Mouse (Mus musculus) hindbrain, embryonic 14.5 days (tissue): Measurements from ENCODE around the gene Sacs. TPM values are rescaled to one million over a fixed set of nuclear protein-coding genes. Genes with fewer than 3 reads are reported as not detected.
"Not testable (repeated sequence)": the region's sequence is repeated elsewhere in the genome, so short reads cannot be mapped to it uniquely, and the experiment has no call there.

ENCODE experiments used
- ATAC-seq: fragments of 200-750 bp; cut with Nextera tagmentation; 2 replicates; pipeline ENCODE4 v1.8.0; 2017; ENCODE audit warnings: moderate number of reproducible peaks, mild to moderate bottlenecking, moderate TSS enrichment, moderate library complexity; ENCODE audit not compliant: low FRiP score
- DNase-seq: peaks from one replicate; pipeline ENCODE4 v3.0.0-alpha.2; 2015; ENCODE audit warnings: low spot score
- H3K27ac ChIP-seq: fragments of 300-500 bp; sonication (generic); 2 replicates; pipeline ENCODE4 v1.5.1; 2014; ENCODE audit warnings: mild to moderate bottlenecking, moderate library complexity
- H3K27me3 ChIP-seq: fragments of 300-500 bp; sonication (generic); 2 replicates; pipeline ENCODE4 v1.6.1; 2014; ENCODE audit warnings: mild to moderate bottlenecking, low read length, mixed read lengths; ENCODE audit not compliant: control insufficient read depth, insufficient read depth
- H3K36me3 ChIP-seq: fragments of 300-500 bp; sonication (generic); replicated peaks from 2 replicates; pipeline ENCODE4 v1.6.1; 2014; ENCODE audit not compliant: control insufficient read depth, insufficient read depth
- H3K4me1 ChIP-seq: fragments of 300-500 bp; sonication (generic); replicated peaks from 2 replicates; pipeline ENCODE4 v1.6.1; 2014; ENCODE audit warnings: antibody characterized with exemption, low read length, mixed read lengths; ENCODE audit not compliant: control insufficient read depth, insufficient read depth
- H3K4me2 ChIP-seq: fragments of 300-500 bp; sonication (generic); replicated peaks from 2 replicates; pipeline ENCODE4 v1.6.1; 2014; ENCODE audit warnings: mild to moderate bottlenecking, moderate library complexity
- H3K4me3 ChIP-seq: fragments of 300-500 bp; sonication (generic); replicated peaks from 2 replicates; pipeline ENCODE4 v1.5.1; 2014; ENCODE audit warnings: mild to moderate bottlenecking, low read length
- H3K9ac ChIP-seq: fragments of 300-500 bp; sonication (generic); 2 replicates; pipeline ENCODE4 v1.6.1; 2014
- H3K9me3 ChIP-seq: fragments of 300-500 bp; sonication (generic); 2 replicates; pipeline ENCODE4 v1.6.1; 2016; ENCODE audit warnings: low read length; ENCODE audit not compliant: control insufficient read depth
- WGBS: fragments of 180-500 bp; shearing (Covaris S2); extraction: QIAGEN DNeasy Blood & Tissue Kit; methylation state at CpG from one replicate; pipeline ENCODE4 v1.1.7; 2014; 5-methylcytosine and 5-hydroxymethylcytosine counted together
- polyA plus RNA-seq: library from polyadenylated mRNA; unstranded; fragments of >200 nt; fragmentation: Nextera tagmentation; extraction: Ambion mirVana; gene quantifications from 2 replicates; pipeline ENCODE4 v1.2.1, GENCODE M21; 2014

The Sacs gene
- polyA plus RNA-seq, 1 experiment from 2014 or later, result 12.6 TPM

- H3K4me3 ChIP-seq, H3K27me3 ChIP-seq, H3K36me3 ChIP-seq, H3K27ac ChIP-seq, DNase-seq, H3K4me1 ChIP-seq, H3K4me2 ChIP-seq, ATAC-seq, H3K9me3 ChIP-seq, H3K9ac ChIP-seq: not testable (repeated sequence)
- WGBS, result 94% methylated on average over 12 of the region's 13 CpGs
These were observed 12.2 kb downstream of the Sacs start for GRCm38 (mm10) chr14:61150416-61150815.

- ATAC-seq, result no peak; the same call in 1 of the 2 replicates
- H3K4me2 ChIP-seq, result no peak overlapping the region
- 78% methylated on average over 6 of the region's 6 CpGs for WGBS
These were observed 16.8 kb downstream of the Sacs start for GRCm38 (mm10) chr14:61154900-61155585.

GRCm38 (mm10) chr14:61155687-61156086 lies 17.4 kb downstream of the Sacs start:
- H3K36me3 ChIP-seq, result no peaks in the 10 kb centered on the region
- H3K27ac ChIP-seq, result no peak overlapping the region
- no peak overlapping the region for H3K9ac ChIP-seq
- H3K4me2 ChIP-seq, result no peak overlapping the region
- ATAC-seq, result no peak
- H3K9me3 ChIP-seq, result no peaks in the 10 kb centered on the region
- no peaks in the 10 kb centered on the region for H3K27me3 ChIP-seq
- no peaks in the 10 kb centered on the region for H3K4me1 ChIP-seq
- DNase-seq, result no peak
- H3K4me3 ChIP-seq, result no peak overlapping the region

More at GRCm38 (mm10) chr14:61154900-61155585, 16.8 kb downstream of the Sacs start:
- no peaks in the 10 kb centered on the region for H3K4me1 ChIP-seq
- no peaks in the 10 kb centered on the region for H3K9me3 ChIP-seq
- no peaks in the 10 kb centered on the region for H3K27me3 ChIP-seq
- 0 out of 2 replicates have a peak, but pooled peaks cover 4% of the 10 kb centered on the region for H3K36me3 ChIP-seq
- H3K27ac ChIP-seq, result no peak overlapping the region
- no peak for DNase-seq
- H3K9ac ChIP-seq, result no peak overlapping the region
- H3K4me3 ChIP-seq, result no peak overlapping the region

GRCm38 (mm10) chr14:61157426-61157825 lies 19.2 kb downstream of the Sacs start:
- not testable (repeated sequence) for H3K4me3 ChIP-seq, DNase-seq, H3K36me3 ChIP-seq, H3K9me3 ChIP-seq, H3K4me2 ChIP-seq, H3K4me1 ChIP-seq, H3K27ac ChIP-seq, ATAC-seq, H3K9ac ChIP-seq, H3K27me3 ChIP-seq
- 83% methylated on average over 4 of the region's 7 CpGs for WGBS

GRCm38 (mm10) chr14:61160920-61161319 lies 22.7 kb downstream of the Sacs start:
- no peak overlapping the region for H3K4me2 ChIP-seq
- DNase-seq, result no peak

GRCm38 (mm10) chr14:61161367-61162334 lies 23.4 kb downstream of the Sacs start:
- H3K27ac ChIP-seq, result no peak overlapping the region
- no peak for ATAC-seq
- 78% methylated on average over 10 of the region's 10 CpGs for WGBS

More at GRCm38 (mm10) chr14:61160920-61161319, 22.7 kb downstream of the Sacs start:
- WGBS, result 54% methylated on average over 1 of the region's 1 CpGs
- H3K36me3 ChIP-seq, result no peaks in the 10 kb centered on the region
- ATAC-seq, result no peak
- H3K27ac ChIP-seq, result no peak overlapping the region
- H3K27me3 ChIP-seq, result no peaks in the 10 kb centered on the region
- no peaks in the 10 kb centered on the region for H3K9me3 ChIP-seq
- no peak overlapping the region for H3K4me3 ChIP-seq
- H3K4me1 ChIP-seq, result no peaks in the 10 kb centered on the region
- H3K9ac ChIP-seq, result no peak overlapping the region

GRCm38 (mm10) chr14:61164461-61164860 lies 26.2 kb downstream of the Sacs start:
- Histone ChIP-seq H3K27ac (no peak overlapping the region), H3K36me3 (no peaks in the 10 kb centered on the region), H3K4me2 (no peak overlapping the region), H3K9me3 (no peaks in the 10 kb centered on the region), H3K9ac (no peak overlapping the region), H3K4me3 (no peak overlapping the region), H3K27me3 (no peaks in the 10 kb centered on the region), H3K4me1 (no peaks in the 10 kb centered on the region)
- DNase-seq (no peak), ATAC-seq (no peak)
- WGBS, result 89% methylated on average over 3 of the region's 3 CpGs

More at GRCm38 (mm10) chr14:61161367-61162334, 23.4 kb downstream of the Sacs start:
- no peak overlapping the region for H3K4me3 ChIP-seq
- H3K36me3 ChIP-seq, result no peaks in the 10 kb centered on the region
- no peak overlapping the region for H3K4me2 ChIP-seq
- no peaks in the 10 kb centered on the region for H3K4me1 ChIP-seq
- no peaks in the 10 kb centered on the region for H3K9me3 ChIP-seq
- no peak overlapping the region for H3K9ac ChIP-seq
- H3K27me3 ChIP-seq, result no peaks in the 10 kb centered on the region
- DNase-seq, result no peak

- Histone ChIP-seq H3K4me2 (no peak overlapping the region), H3K9me3 (no peaks in the 10 kb centered on the region), H3K9ac (no peak overlapping the region), H3K27me3 (no peaks in the 10 kb centered on the region), H3K36me3 (no peaks in the 10 kb centered on the region), H3K27ac (no peak overlapping the region), H3K4me3 (no peak overlapping the region), H3K4me1 (no peaks in the 10 kb centered on the region)
- DNase-seq, result no peak
- 81% methylated on average over 9 of the region's 9 CpGs for WGBS
- no peak for ATAC-seq
These were observed 27.7 kb downstream of the Sacs start for GRCm38 (mm10) chr14:61165929-61166328.

- Histone ChIP-seq H3K9me3 (no peaks in the 10 kb centered on the region), H3K36me3 (0 out of 2 replicates have a peak, but pooled peaks cover 4% of the 10 kb centered on the region), H3K4me2 (no peak overlapping the region), H3K4me1 (peaks cover 24% of the 10 kb centered on the region), H3K9ac (no peak overlapping the region), H3K4me3 (no peak overlapping the region), H3K27me3 (no peaks in the 10 kb centered on the region), H3K27ac (no peak overlapping the region)
- DNase-seq (no peak), ATAC-seq (no peak)
- 94% methylated on average over 5 of the region's 5 CpGs for WGBS
These were observed 33.2 kb downstream of the Sacs start for GRCm38 (mm10) chr14:61171261-61171970.
